Mouse (Mus musculus) ES-E14 (cell line): ENCODE data around the gene Ncan. TPM values are rescaled to one million over a fixed set of nuclear protein-coding genes. Genes with fewer than 3 reads are reported as not detected.

Experiments
- DNase-seq: peaks from one replicate; pipeline ENCODE4 v3.0.0-alpha.2; 2013; ENCODE audit warnings: low read depth, low spot score
- H3K27ac ChIP-seq: 2 replicates; pipeline ENCODE4 v1.5.1; 2012; ENCODE audit warnings: low read depth, mild to moderate bottlenecking, low read length, moderate library complexity, mixed read lengths; ENCODE audit not compliant: poor library complexity, insufficient read depth, severe bottlenecking
- H3K36me3 ChIP-seq: 2 replicates; pipeline ENCODE4 v1.6.1; 2012; ENCODE audit warnings: mild to moderate bottlenecking, low read length, moderate library complexity, mixed read lengths; ENCODE audit not compliant: control insufficient read depth, poor library complexity, insufficient read depth, severe bottlenecking
- H3K4me1 ChIP-seq, 2 experiments: fragments of 150-350 bp in 1 of 2; sonication (generic) in 1 of 2; 2 replicates each; pipeline ENCODE4 v1.6.1; 2012; ENCODE audit warnings: low read length in 2 of 2, mild to moderate bottlenecking in 1 of 2, mixed read lengths in 1 of 2; ENCODE audit not compliant: control insufficient read depth in 2 of 2, insufficient read depth in 2 of 2, poor library complexity in 1 of 2
- H3K4me3 ChIP-seq, 2 experiments: fragments of 150-350 bp in 1 of 2; sonication (generic) in 1 of 2; 2 replicates each; pipeline ENCODE4 v1.5.1; 2012; ENCODE audit warnings: low read length in 2 of 2, low read depth in 1 of 2, mild to moderate bottlenecking in 1 of 2, mixed read lengths in 1 of 2; ENCODE audit not compliant: insufficient read depth in 1 of 2, poor library complexity in 1 of 2, severe bottlenecking in 1 of 2
- H3K9ac ChIP-seq: 2 replicates; pipeline ENCODE4 v1.6.1; 2012; ENCODE audit warnings: low read depth, mild to moderate bottlenecking, low read length, mixed read lengths; ENCODE audit not compliant: poor library complexity, insufficient read depth, severe bottlenecking
- H3K9me3 ChIP-seq: fragments of 150-350 bp; sonication (generic); 2 replicates; pipeline ENCODE4 v1.6.1; 2012; ENCODE audit warnings: low read depth, mild to moderate bottlenecking, low read length; ENCODE audit not compliant: control insufficient read depth, insufficient read depth
- CHD2 ChIP-seq: IDR thresholded peaks from 2 replicates; pipeline ENCODE4 v1.6.1; 2014; ENCODE audit warnings: mild to moderate bottlenecking, low read depth, low read length, inconsistent platforms
- HCFC1 ChIP-seq: IDR thresholded peaks from 2 replicates; pipeline ENCODE4 v1.6.1; 2012; ENCODE audit warnings: low read length, inconsistent platforms, borderline replicate concordance; ENCODE audit not compliant: insufficient read depth
- MAFK ChIP-seq: IDR thresholded peaks from 2 replicates; pipeline ENCODE4 v1.6.1; 2014; ENCODE audit warnings: mild to moderate bottlenecking, low read depth, low read length, inconsistent platforms; ENCODE audit not compliant: insufficient read depth
- ZC3H11A ChIP-seq: IDR thresholded peaks from 2 replicates; pipeline ENCODE4 v1.6.1; 2012; ENCODE audit warnings: low read depth, mild to moderate bottlenecking, inconsistent platforms, low read length, borderline replicate concordance
- ZNF384 ChIP-seq: IDR thresholded peaks from 2 replicates; pipeline ENCODE4 v1.6.1; 2012; ENCODE audit warnings: low read depth, low read length, inconsistent platforms
- in situ Hi-C, 2 experiments: fragments of 600-800 bp; cut with MboI; formaldehyde crosslinking; loops; one replicate each; pipeline ENCODE4 v1.15.1; 2025; ENCODE audit warnings: low sequenced_read_pairs in 2 of 2, inconsistent platforms in 1 of 2; ENCODE audit not compliant: unreplicated experiment in 2 of 2
- total RNA-seq: library from RNA; depleted of rRNA; stranded (reverse); fragments of 300-350 nt; gene quantifications from 2 replicates; pipeline ENCODE4 v1.2.3, GENCODE M21; 2012

Gene Ncan
- total RNA-seq, 1 experiment = 4.3 TPM

DNA sequence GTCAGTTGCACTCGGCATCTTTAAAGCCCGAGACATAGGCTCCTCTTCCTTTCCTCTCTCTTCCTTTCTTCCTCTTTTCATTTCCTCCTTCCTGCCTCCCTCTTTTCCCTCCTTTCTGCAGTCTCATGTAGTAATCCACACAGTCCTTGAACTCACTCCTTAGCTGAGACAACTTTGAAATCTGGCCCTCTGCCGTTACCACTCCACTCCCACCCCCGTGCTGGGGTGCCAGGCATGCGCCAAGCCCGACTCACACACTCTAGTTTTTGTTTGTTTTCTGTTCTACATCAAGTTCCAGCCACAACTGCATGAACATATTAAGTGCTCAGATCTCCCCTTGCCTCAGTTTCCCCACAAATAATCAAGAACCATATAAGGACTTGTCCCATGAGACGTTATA lies 15.8 kb downstream of the Ncan start:
- Histone ChIP-seq H3K9me3 (no peaks in the 10 kb centered on the region), H3K36me3 (no peaks in the 10 kb centered on the region), H3K9ac (no peak overlapping the region), H3K27ac (no peak overlapping the region), H3K4me3 (no peak overlapping the region), H3K4me1 (peaks cover 0 to 4% of the 10 kb centered on the region in 2 experiments; a peak in 1 of 4 replicates)
- in situ Hi-C loops = no loop called here
- TF ChIP-seq HCFC1 (no peak), ZNF384 (no peak), CHD2 (no peak), ZC3H11A (no peak), MAFK (no peak)
- DNase-seq = no peak

DNA sequence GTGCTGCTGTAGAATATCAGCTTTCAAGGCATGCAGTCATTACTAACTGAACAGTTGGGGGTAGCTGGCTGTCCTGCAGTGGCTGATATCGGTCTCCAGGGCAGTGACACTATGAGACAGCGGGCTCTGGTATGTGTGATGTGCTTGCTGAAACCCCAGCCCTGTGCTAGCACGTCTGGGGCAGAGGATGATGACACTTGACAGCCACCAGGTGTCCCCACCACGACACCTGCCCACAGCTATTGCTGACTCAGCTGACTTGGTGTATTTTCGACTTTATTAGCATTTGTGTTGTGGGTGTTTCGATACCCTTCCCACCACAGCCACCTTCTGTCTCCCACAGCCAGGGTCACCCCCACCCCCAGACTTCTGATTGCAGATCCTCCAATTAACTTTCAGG lies 16.2 kb downstream of the Ncan start:
- H3K9me3 ChIP-seq = no peaks in the 10 kb centered on the region
- in situ Hi-C loops = no loop called here
- TF ChIP-seq ZC3H11A (no peak), MAFK (no peak), ZNF384 (no peak), CHD2 (no peak), HCFC1 (no peak)
- H3K9ac ChIP-seq = no peak overlapping the region
- H3K27ac ChIP-seq = no peak overlapping the region
- H3K4me1 ChIP-seq = peaks cover 0 to 7% of the 10 kb centered on the region in 2 experiments; a peak in 1 of 4 replicates
- no peaks in the 10 kb centered on the region for H3K36me3 ChIP-seq
- DNase-seq = no peak
- H3K4me3 ChIP-seq = no peak overlapping the region

DNA sequence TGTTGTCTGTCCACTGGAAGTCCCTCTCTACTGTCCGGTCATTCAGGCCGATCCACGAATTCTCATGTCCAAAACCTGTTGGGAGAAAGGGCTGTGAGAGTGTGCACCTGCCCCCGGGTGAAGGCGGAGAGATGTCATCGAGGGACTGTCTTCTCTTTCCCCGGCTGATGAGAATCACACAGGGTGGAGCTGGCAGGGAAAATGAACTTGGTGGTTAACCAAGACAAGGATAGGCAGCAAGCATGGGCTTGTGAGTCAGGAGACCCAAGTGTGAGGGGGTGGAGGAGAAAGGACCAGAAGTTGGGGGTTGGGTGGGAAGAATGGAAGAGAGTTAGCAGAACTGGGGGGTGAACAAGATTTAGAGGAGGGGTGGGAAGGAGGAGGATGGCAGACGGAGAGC lies 20.4 kb downstream of the Ncan start:
- Histone ChIP-seq H3K27ac (no peak overlapping the region), H3K9me3 (no peaks in the 10 kb centered on the region), H3K4me1 (peaks cover 0 to 9% of the 10 kb centered on the region in 2 experiments; a peak in 1 of 4 replicates), H3K36me3 (no peaks in the 10 kb centered on the region), H3K4me3 (no peak overlapping the region), H3K9ac (no peak overlapping the region)
- no peak for DNase-seq
- TF ChIP-seq HCFC1 (no peak), ZNF384 (no peak), ZC3H11A (no peak), CHD2 (no peak), MAFK (no peak)
- in situ Hi-C loops = no loop called here

DNA sequence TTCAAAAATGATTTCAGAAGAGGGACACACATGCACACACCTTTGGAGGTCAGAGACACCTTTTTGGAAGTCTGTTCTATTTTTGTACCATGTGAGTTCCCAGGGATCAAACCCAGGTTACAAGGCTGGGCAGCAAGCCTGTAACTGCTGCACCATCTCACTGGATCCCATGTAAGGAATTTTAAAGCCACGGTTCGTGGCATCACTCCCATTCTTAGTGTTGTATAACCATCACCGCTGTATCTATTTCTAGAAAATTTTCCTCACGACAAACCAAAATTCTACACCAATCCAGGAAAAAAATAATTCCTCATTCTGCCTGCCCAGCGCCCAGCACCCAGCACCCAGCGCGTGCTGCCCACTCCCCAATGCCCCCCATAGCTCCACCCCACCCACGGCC lies 21.4 kb downstream of the Ncan start:
- in situ Hi-C loops = no loop called here
- Histone ChIP-seq H3K27ac (no peak overlapping the region), H3K9ac (no peak overlapping the region), H3K4me1 (peaks cover 0 to 9% of the 10 kb centered on the region in 2 experiments; a peak in 1 of 4 replicates), H3K4me3 (no peak overlapping the region), H3K36me3 (no peaks in the 10 kb centered on the region), H3K9me3 (no peaks in the 10 kb centered on the region)
- TF ChIP-seq MAFK (no peak), CHD2 (no peak), ZC3H11A (no peak), ZNF384 (no peak), HCFC1 (no peak)
- DNase-seq = no peak

DNA sequence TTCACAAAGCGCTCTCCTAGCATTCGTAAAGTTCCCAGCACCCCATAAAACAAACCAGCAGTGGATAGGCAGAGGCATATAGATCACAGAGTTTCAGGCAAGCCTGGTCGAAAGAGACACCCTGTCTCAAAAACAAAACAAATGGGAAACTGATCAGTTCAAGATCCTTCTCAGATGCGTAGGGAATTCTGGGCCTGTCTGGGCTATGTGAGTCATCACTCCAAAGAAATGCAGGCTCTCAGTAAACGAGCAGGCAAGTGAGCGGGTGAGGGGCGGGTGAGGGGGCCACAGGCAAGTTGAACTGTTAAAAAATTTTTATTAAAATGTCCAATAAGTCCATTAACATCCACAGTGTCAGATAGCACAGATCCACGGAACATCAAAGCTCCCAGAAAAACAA lies 27.9 kb downstream of the Ncan start:
- Histone ChIP-seq H3K36me3 (no peaks in the 10 kb centered on the region; the same call in 1 of the 2 replicates), H3K9ac (no peak overlapping the region), H3K9me3 (no peaks in the 10 kb centered on the region), H3K4me3 (no peak overlapping the region), H3K27ac (no peak overlapping the region), H3K4me1 (peaks cover 5 to 8% of the 10 kb centered on the region in 2 experiments; a peak in 2 of 4 replicates)
- no peak for DNase-seq
- TF ChIP-seq HCFC1 = no peak
- TF ChIP-seq CHD2 = no peak
- TF ChIP-seq MAFK = no peak
- no peak for TF ChIP-seq ZNF384
- no peak for TF ChIP-seq ZC3H11A
- in situ Hi-C loops = no loop called here
